Mouse (Mus musculus) ES-CJ7 (cell line): ENCODE measurements at regions not wholly inside any gene's neighbourhood (a gene's known extent, or its start where the extent isn't known, plus 50 kb on each side); places are given as distances from the start of the nearest gene placed in this dataset.

Experiments used
- DNase-seq: peaks from one replicate; pipeline ENCODE4 v3.0.0; 2011; ENCODE audit warnings: low read depth, low spot score

DNA sequence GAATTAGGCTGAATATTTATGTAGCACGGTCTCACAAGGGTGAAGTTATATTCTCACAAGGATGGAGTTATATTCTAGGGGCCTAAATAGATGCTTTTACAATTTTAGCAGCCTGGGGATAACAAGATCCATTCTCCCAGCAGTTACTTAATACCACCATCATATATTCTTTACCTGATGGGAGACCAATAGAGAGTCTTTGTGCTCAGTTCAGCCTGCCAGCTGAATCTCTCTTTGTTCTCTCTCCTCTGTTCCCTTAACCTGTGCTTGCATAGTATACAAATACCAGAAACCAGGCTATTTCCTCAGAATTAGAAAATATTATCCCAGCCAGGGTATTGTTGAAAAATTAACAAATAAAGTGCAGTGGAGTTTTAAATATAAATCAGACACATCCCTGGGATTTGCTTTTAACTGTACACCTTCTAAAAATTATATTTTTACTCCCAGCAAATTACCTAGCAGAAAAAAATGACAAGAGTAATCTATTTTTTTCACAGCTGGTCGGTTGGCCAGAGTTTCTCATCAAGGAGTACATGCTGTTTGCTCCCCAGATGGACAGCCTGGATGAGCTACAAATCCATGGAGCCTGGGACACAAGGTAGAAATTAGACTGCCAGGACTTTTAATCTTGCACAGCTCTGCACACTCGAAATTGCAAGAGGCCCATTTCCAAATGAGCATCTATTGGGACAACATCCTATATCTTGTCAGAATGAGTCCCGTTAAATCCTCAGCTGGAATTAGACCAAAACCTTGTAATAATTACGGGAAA, 281.0 kb upstream of the 4930452B06Rik start:
- no peak for DNase-seq

DNA sequence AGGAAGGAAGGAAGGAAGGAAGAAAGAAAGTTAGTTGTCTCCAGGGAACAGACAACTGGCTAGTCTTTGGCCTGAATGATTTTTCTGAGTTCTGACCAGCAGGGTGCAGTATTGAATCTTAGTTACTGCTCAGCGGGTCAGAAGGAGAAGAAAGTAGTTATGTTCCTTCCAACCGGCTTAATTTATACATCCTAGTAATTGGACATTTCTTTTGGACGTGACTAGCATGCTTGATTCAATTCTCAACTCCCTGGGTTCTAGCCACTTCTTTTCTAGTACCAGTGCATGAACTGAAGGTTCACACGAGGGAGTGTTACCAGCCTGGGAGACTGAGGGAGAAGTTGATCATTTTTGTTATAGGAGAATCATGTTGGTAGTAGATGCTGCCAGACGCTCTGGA, 269.1 kb upstream of the 4930452B06Rik start:
- peak; percentile 46 for DNase-seq
